Mouse (Mus musculus) lung, postnatal 10 days (tissue): Measurements from ENCODE around the gene Gm49321.

ENCODE experiments used
- DNase-seq: peaks from one replicate; pipeline ENCODE4 v3.0.0; 2021

The Gm49321 gene

GRCm38 (mm10) chr12:74014739-74015270 is 77.4 kb downstream of the Gm49321 start:
- DNase-seq = peak; percentile 48

GRCm38 (mm10) chr12:74015491-74015890 is 78.0 kb downstream of the Gm49321 start:
- DNase-seq = no peak
